Mouse (Mus musculus) hindbrain, postnatal 0 days (tissue): ENCODE results near the gene Sppl2c. TPM values are rescaled to one million over a fixed set of nuclear protein-coding genes. Genes with fewer than 3 reads are reported as not detected.
"Not testable (repeated sequence)": the region's sequence is repeated elsewhere in the genome, so short reads cannot be mapped to it uniquely, and the experiment has no call there.

Experiments
- ATAC-seq: fragments of 200-750 bp; cut with Nextera tagmentation; 2 replicates; pipeline ENCODE4 v1.8.0; 2017; ENCODE audit warnings: mild to moderate bottlenecking, moderate TSS enrichment, moderate library complexity
- DNase-seq: peaks from one replicate; pipeline ENCODE4 v3.0.0-alpha.2; 2015; ENCODE audit warnings: low spot score
- H3K27ac ChIP-seq: fragments of 300-500 bp; sonication (generic); 2 replicates; pipeline ENCODE4 v1.5.1; 2014; ENCODE audit warnings: mild to moderate bottlenecking
- H3K27me3 ChIP-seq: fragments of 300-500 bp; sonication (generic); 2 replicates; pipeline ENCODE4 v1.6.1; 2014; ENCODE audit warnings: low read length, mixed read lengths; ENCODE audit not compliant: insufficient read depth
- H3K36me3 ChIP-seq: fragments of 300-500 bp; sonication (generic); 2 replicates; pipeline ENCODE4 v1.6.1; 2014; ENCODE audit warnings: low read length, mixed read lengths; ENCODE audit not compliant: insufficient read depth
- H3K4me1 ChIP-seq: fragments of 300-500 bp; sonication (generic); 2 replicates; pipeline ENCODE4 v1.6.1; 2014; ENCODE audit warnings: antibody characterized with exemption, low read length, mixed read lengths; ENCODE audit not compliant: insufficient read depth
- H3K4me2 ChIP-seq: fragments of 300-500 bp; sonication (generic); 2 replicates; pipeline ENCODE4 v1.6.1; 2014; ENCODE audit warnings: low read depth, mild to moderate bottlenecking, low read length, moderate library complexity, mixed read lengths
- H3K4me3 ChIP-seq: fragments of 300-500 bp; sonication (generic); 2 replicates; pipeline ENCODE4 v1.5.1; 2014; ENCODE audit warnings: low read length
- H3K9ac ChIP-seq: fragments of 300-500 bp; sonication (generic); replicated peaks from 2 replicates; pipeline ENCODE4 v1.6.1; 2014; ENCODE audit warnings: mild to moderate bottlenecking, low read length, moderate library complexity, mixed read lengths
- H3K9me3 ChIP-seq: fragments of 300-500 bp; sonication (generic); 2 replicates; pipeline ENCODE4 v1.6.1; 2016; ENCODE audit warnings: low read length, mixed read lengths
- CTCF ChIP-seq: IDR thresholded peaks from 2 replicates; pipeline ENCODE4 v1.5.1; 2016; ENCODE audit warnings: antibody characterized with exemption, control low read depth, low read depth
- WGBS: fragments of 180-500 bp; shearing (Covaris S2); extraction: QIAGEN DNeasy Blood & Tissue Kit; methylation state at CpG from one replicate; pipeline ENCODE4 v1.1.7; 2014; 5-methylcytosine and 5-hydroxymethylcytosine counted together
- polyA plus RNA-seq: library from polyadenylated mRNA; unstranded; fragments of >200 nt; fragmentation: Nextera tagmentation; extraction: Ambion mirVana; gene quantifications from 2 replicates; pipeline ENCODE4 v1.2.1, GENCODE M21; 2015
- total RNA-seq: library from RNA; depleted of rRNA; stranded (reverse); fragments of >200 nt; gene quantifications from 2 replicates; pipeline ENCODE4 v1.2.3, GENCODE M21; 2014

The Sppl2c gene
- total and polyA plus RNA-seq, 2 experiments from 2014 or later: not detected

GRCm38 (mm10) chr11:104214128-104214527 lies 28.0 kb downstream of the Sppl2c start:
- H3K27ac ChIP-seq: not testable (repeated sequence)
- WGBS: 94% methylated on average over 5 of the region's 5 CpGs

GRCm38 (mm10) chr11:104218075-104218474 lies 31.9 kb downstream of the Sppl2c start:
- H3K9me3 ChIP-seq: no peaks in the 10 kb centered on the region
- TF ChIP-seq CTCF: no peak
- H3K36me3 ChIP-seq: no peaks in the 10 kb centered on the region
- no peak overlapping the region for H3K4me2 ChIP-seq
- no peaks in the 10 kb centered on the region for H3K4me1 ChIP-seq
- H3K27ac ChIP-seq: no peak overlapping the region
- no peak overlapping the region for H3K9ac ChIP-seq
- DNase-seq: peak; percentile 30
- no peak for ATAC-seq
- no peak overlapping the region for H3K4me3 ChIP-seq
- WGBS: 47% methylated on average over 3 of the region's 3 CpGs
- H3K27me3 ChIP-seq: no peaks in the 10 kb centered on the region

More at GRCm38 (mm10) chr11:104214128-104214527, 28.0 kb downstream of the Sppl2c start:
- not testable (repeated sequence) for H3K4me1 ChIP-seq, H3K36me3 ChIP-seq, H3K9ac ChIP-seq, H3K4me3 ChIP-seq, H3K9me3 ChIP-seq, H3K4me2 ChIP-seq, H3K27me3 ChIP-seq, ATAC-seq, DNase-seq
- 0 out of 2 replicates have a peak, but pooled peaks have one; percentile 3 for TF ChIP-seq CTCF

- H3K27ac ChIP-seq: no peak overlapping the region
- H3K27me3 ChIP-seq: no peaks in the 10 kb centered on the region
- WGBS: 65% methylated on average over 4 of the region's 4 CpGs
- no peak for TF ChIP-seq CTCF
- no peak for DNase-seq
- H3K9me3 ChIP-seq: no peaks in the 10 kb centered on the region
- no peaks in the 10 kb centered on the region for H3K4me1 ChIP-seq
- no peak overlapping the region for H3K4me2 ChIP-seq
- H3K36me3 ChIP-seq: no peaks in the 10 kb centered on the region
- no peak overlapping the region for H3K9ac ChIP-seq
- no peak for ATAC-seq
- no peak overlapping the region for H3K4me3 ChIP-seq
Measured at GRCm38 (mm10) chr11:104220291-104220690, 34.2 kb downstream of the Sppl2c start.

GRCm38 (mm10) chr11:104221751-104222150 lies 35.6 kb downstream of the Sppl2c start:
- DNase-seq: no peak
- Histone ChIP-seq H3K36me3 (no peaks in the 10 kb centered on the region), H3K27me3 (no peaks in the 10 kb centered on the region), H3K4me2 (no peak overlapping the region), H3K9me3 (no peaks in the 10 kb centered on the region), H3K27ac (no peak overlapping the region), H3K9ac (no peak overlapping the region), H3K4me1 (no peaks in the 10 kb centered on the region), H3K4me3 (no peak overlapping the region)
- TF ChIP-seq CTCF: no peak
- ATAC-seq: 0 out of 2 replicates have a peak, but pooled peaks have one; percentile 12
- WGBS: 74% methylated on average over 5 of the region's 5 CpGs

GRCm38 (mm10) chr11:104223301-104223700 lies 37.2 kb downstream of the Sppl2c start:
- no peaks in the 10 kb centered on the region for H3K27me3 ChIP-seq
- no peaks in the 10 kb centered on the region for H3K9me3 ChIP-seq
- no peak overlapping the region for H3K27ac ChIP-seq
- TF ChIP-seq CTCF: no peak
- no peaks in the 10 kb centered on the region for H3K36me3 ChIP-seq
- H3K9ac ChIP-seq: no peak overlapping the region
- 80% methylated on average over 9 of the region's 9 CpGs for WGBS
- no peak for ATAC-seq
- H3K4me3 ChIP-seq: no peak overlapping the region
- no peak overlapping the region for H3K4me2 ChIP-seq
- H3K4me1 ChIP-seq: no peaks in the 10 kb centered on the region
- DNase-seq: no peak

GRCm38 (mm10) chr11:104229391-104229790 lies 43.3 kb downstream of the Sppl2c start:
- Histone ChIP-seq H3K27ac (no peak overlapping the region), H3K4me2 (no peak overlapping the region), H3K9me3 (no peaks in the 10 kb centered on the region), H3K4me3 (no peak overlapping the region), H3K4me1 (no peaks in the 10 kb centered on the region), H3K9ac (no peak overlapping the region), H3K36me3 (no peaks in the 10 kb centered on the region), H3K27me3 (no peaks in the 10 kb centered on the region)
- 70% methylated on average over 4 of the region's 4 CpGs for WGBS
- no peak for TF ChIP-seq CTCF
- peak; percentile 17 for DNase-seq
- ATAC-seq: no peak

- TF ChIP-seq CTCF: peak; percentile 46
- Histone ChIP-seq H3K4me1 (no peaks in the 10 kb centered on the region), H3K9me3 (no peaks in the 10 kb centered on the region), H3K27ac (peak overlapping the region; percentile 99), H3K4me2 (peak overlapping the region; percentile 88), H3K4me3 (peak overlapping the region; percentile 86), H3K9ac (peak overlapping the region; percentile 96; the same call in 1 of the 2 replicates), H3K36me3 (no peaks in the 10 kb centered on the region), H3K27me3 (no peaks in the 10 kb centered on the region)
- ATAC-seq (no peak), DNase-seq (peak; percentile 61)
- WGBS: 11% methylated on average over 9 of the region's 9 CpGs
Measured at GRCm38 (mm10) chr11:104230066-104230778, 44.1 kb downstream of the Sppl2c start.
